Mouse (Mus musculus) embryonic facial prominence, embryonic 14.5 days (tissue): ENCODE measurements around the gene Pam. TPM values are rescaled to one million over a fixed set of nuclear protein-coding genes. Genes with fewer than 3 reads are reported as not detected.
"Not testable (repeated sequence)": the region's sequence is repeated elsewhere in the genome, so short reads cannot be mapped to it uniquely, and the experiment has no call there.

Experiments
- ATAC-seq: fragments of 200-750 bp; cut with Nextera tagmentation; 2 replicates; pipeline ENCODE4 v1.8.0; 2017; ENCODE audit warnings: low read depth, moderate number of reproducible peaks, moderate TSS enrichment
- DNase-seq: peaks from one replicate; pipeline ENCODE4 v3.0.0-alpha.2; 2015; ENCODE audit warnings: low spot score
- H3K27ac ChIP-seq: fragments of 300-500 bp; sonication (generic); replicated peaks from 2 replicates; pipeline ENCODE4 v1.5.1; 2014; ENCODE audit warnings: low read depth, mild to moderate bottlenecking, low read length, moderate library complexity
- H3K27me3 ChIP-seq: fragments of 300-500 bp; sonication (generic); replicated peaks from 2 replicates; pipeline ENCODE4 v1.6.1; 2014; ENCODE audit warnings: low read length; ENCODE audit not compliant: control insufficient read depth, insufficient read depth
- H3K36me3 ChIP-seq: fragments of 300-500 bp; sonication (generic); 2 replicates; pipeline ENCODE4 v1.6.1; 2014; ENCODE audit warnings: low read length, mixed read lengths; ENCODE audit not compliant: control insufficient read depth, insufficient read depth
- H3K4me1 ChIP-seq: fragments of 300-500 bp; sonication (generic); 2 replicates; pipeline ENCODE4 v1.6.1; 2014; ENCODE audit warnings: antibody characterized with exemption, low read length; ENCODE audit not compliant: control insufficient read depth, insufficient read depth
- H3K4me2 ChIP-seq: fragments of 300-500 bp; sonication (generic); 2 replicates; pipeline ENCODE4 v1.6.1; 2014; ENCODE audit warnings: low read depth, mild to moderate bottlenecking, low read length, moderate library complexity, mixed read lengths
- H3K4me3 ChIP-seq: fragments of 300-500 bp; sonication (generic); 2 replicates; pipeline ENCODE4 v1.5.1; 2014; ENCODE audit warnings: low read depth, mild to moderate bottlenecking, low read length
- H3K9ac ChIP-seq: fragments of 300-500 bp; sonication (generic); 2 replicates; pipeline ENCODE4 v1.6.1; 2014; ENCODE audit warnings: low read depth, mild to moderate bottlenecking, low read length, moderate library complexity, mixed read lengths
- H3K9me3 ChIP-seq: fragments of 300-500 bp; sonication (generic); 2 replicates; pipeline ENCODE4 v1.6.1; 2016; ENCODE audit warnings: low read length; ENCODE audit not compliant: control insufficient read depth
- WGBS: fragments of 180-500 bp; shearing (Covaris S2); extraction: QIAGEN DNeasy Blood & Tissue Kit; methylation state at CpG from one replicate; pipeline ENCODE4 v1.1.7; 2014; 5-methylcytosine and 5-hydroxymethylcytosine counted together
- polyA plus RNA-seq: library from polyadenylated mRNA; unstranded; fragments of >200 nt; fragmentation: Nextera tagmentation; extraction: Ambion mirVana; gene quantifications from 2 replicates; pipeline ENCODE4 v1.2.1, GENCODE M21; 2014

Gene Pam
- polyA plus RNA-seq, 1 experiment from 2014 or later = 50.1 TPM

- H3K4me2 ChIP-seq = no peak overlapping the region
- no peaks in the 10 kb centered on the region for H3K27me3 ChIP-seq
- H3K4me1 ChIP-seq = no peaks in the 10 kb centered on the region
- no peaks in the 10 kb centered on the region for H3K9me3 ChIP-seq
- H3K4me3 ChIP-seq = no peak overlapping the region
- no peak overlapping the region for H3K9ac ChIP-seq
- H3K27ac ChIP-seq = no peak overlapping the region
- H3K36me3 ChIP-seq = no peaks in the 10 kb centered on the region
- DNase-seq = no peak
- WGBS = 87% methylated on average over 3 of the region's 3 CpGs
- ATAC-seq = no peak
These were observed 134.8 kb downstream of the Pam start for GRCm38 (mm10) chr1:97960681-97961080.

- Histone ChIP-seq H3K27me3 (no peaks in the 10 kb centered on the region), H3K27ac (no peak overlapping the region), H3K36me3 (no peaks in the 10 kb centered on the region), H3K9ac (no peak overlapping the region), H3K4me1 (no peaks in the 10 kb centered on the region), H3K4me3 (no peak overlapping the region), H3K9me3 (no peaks in the 10 kb centered on the region), H3K4me2 (no peak overlapping the region)
- WGBS = 85% methylated on average over 6 of the region's 6 CpGs
- ATAC-seq (no peak), DNase-seq (no peak)
These were observed 135.3 kb downstream of the Pam start for GRCm38 (mm10) chr1:97960124-97960523.

- Histone ChIP-seq H3K4me1 (no peaks in the 10 kb centered on the region), H3K9me3 (no peaks in the 10 kb centered on the region), H3K4me3 (no peak overlapping the region), H3K9ac (no peak overlapping the region), H3K27ac (no peak overlapping the region), H3K27me3 (no peaks in the 10 kb centered on the region), H3K36me3 (no peaks in the 10 kb centered on the region), H3K4me2 (no peak overlapping the region)
- DNase-seq = no peak
- WGBS = 80% methylated on average over 4 of the region's 4 CpGs
- ATAC-seq = no peak
These were observed 136.7 kb downstream of the Pam start for GRCm38 (mm10) chr1:97958759-97959158.

GRCm38 (mm10) chr1:97949258-97949657 is 146.2 kb downstream of the Pam start:
- DNase-seq, H3K9me3 ChIP-seq, H3K27me3 ChIP-seq, H3K4me3 ChIP-seq, H3K9ac ChIP-seq, ATAC-seq, H3K27ac ChIP-seq, H3K4me2 ChIP-seq, H3K36me3 ChIP-seq, H3K4me1 ChIP-seq: not testable (repeated sequence)
- 90% methylated on average over 17 of the region's 17 CpGs for WGBS

- ATAC-seq (no peak), DNase-seq (no peak)
- H3K9me3 ChIP-seq = no peaks in the 10 kb centered on the region
- no peaks in the 10 kb centered on the region for H3K36me3 ChIP-seq
- 74% methylated on average over 3 of the region's 3 CpGs for WGBS
- no peaks in the 10 kb centered on the region for H3K27me3 ChIP-seq
- H3K4me3 ChIP-seq = no peak overlapping the region
- H3K4me1 ChIP-seq = no peaks in the 10 kb centered on the region; the same call in 1 of the 2 replicates
- no peak overlapping the region for H3K27ac ChIP-seq
- H3K9ac ChIP-seq = no peak overlapping the region
- no peak overlapping the region for H3K4me2 ChIP-seq
These were observed 148.3 kb downstream of the Pam start for GRCm38 (mm10) chr1:97947100-97947499.

- no peak overlapping the region for H3K4me2 ChIP-seq
- no peaks in the 10 kb centered on the region for H3K9me3 ChIP-seq
- H3K9ac ChIP-seq = no peak overlapping the region
- no peaks in the 10 kb centered on the region for H3K27me3 ChIP-seq
- H3K4me3 ChIP-seq = no peak overlapping the region
- H3K36me3 ChIP-seq = no peaks in the 10 kb centered on the region
- 62% methylated on average over 4 of the region's 4 CpGs for WGBS
- no peak overlapping the region for H3K27ac ChIP-seq
- DNase-seq (no peak), ATAC-seq (no peak)
- H3K4me1 ChIP-seq = no peaks in the 10 kb centered on the region; the same call in 1 of the 2 replicates
These were observed 151.4 kb downstream of the Pam start for GRCm38 (mm10) chr1:97943908-97944608.

- ATAC-seq (no peak; the same call in 1 of the 2 replicates), DNase-seq (no peak)
- Histone ChIP-seq H3K9me3 (no peaks in the 10 kb centered on the region), H3K27me3 (no peaks in the 10 kb centered on the region), H3K4me2 (no peak overlapping the region), H3K36me3 (no peaks in the 10 kb centered on the region), H3K4me1 (no peaks in the 10 kb centered on the region; the same call in 1 of the 2 replicates), H3K4me3 (no peak overlapping the region), H3K9ac (no peak overlapping the region), H3K27ac (no peak overlapping the region)
- 58% methylated on average over 4 of the region's 4 CpGs for WGBS
These were observed 152.0 kb downstream of the Pam start for GRCm38 (mm10) chr1:97943402-97943801.

- Histone ChIP-seq H3K9ac (no peak overlapping the region), H3K36me3 (no peaks in the 10 kb centered on the region), H3K9me3 (no peaks in the 10 kb centered on the region), H3K27ac (no peak overlapping the region), H3K27me3 (no peaks in the 10 kb centered on the region), H3K4me1 (no peaks in the 10 kb centered on the region; the same call in 1 of the 2 replicates), H3K4me3 (no peak overlapping the region), H3K4me2 (no peak overlapping the region)
- DNase-seq (no peak), ATAC-seq (0 out of 2 replicates have a peak, but pooled peaks have one; percentile 39)
- 57% methylated on average over 2 of the region's 2 CpGs for WGBS
These were observed 152.5 kb downstream of the Pam start for GRCm38 (mm10) chr1:97942966-97943365.

GRCm38 (mm10) chr1:97938586-97938985 is 156.9 kb downstream of the Pam start:
- DNase-seq = no peak
- Histone ChIP-seq H3K9ac (no peak overlapping the region), H3K27ac (no peak overlapping the region), H3K4me2 (no peak overlapping the region), H3K4me1 (no peaks in the 10 kb centered on the region; the same call in 1 of the 2 replicates), H3K9me3 (no peaks in the 10 kb centered on the region), H3K36me3 (no peaks in the 10 kb centered on the region), H3K27me3 (no peaks in the 10 kb centered on the region), H3K4me3 (no peak overlapping the region)
- ATAC-seq = no peak
- 88% methylated on average over 3 of the region's 3 CpGs for WGBS
